Mouse (Mus musculus) layer of hippocampus, postnatal 14 days (tissue): ENCODE results near the gene Tmem175. TPM values are rescaled to one million over a fixed set of nuclear protein-coding genes. Genes with fewer than 3 reads are reported as not detected.
"Not testable (repeated sequence)": the region's sequence is repeated elsewhere in the genome, so short reads cannot be mapped to it uniquely, and the experiment has no call there.

Source experiments
- DNase-seq, 2 experiments: peaks; one replicate each; pipeline ENCODE4 v3.0.0; 2021 to 2022; ENCODE audit warnings: low spot score in 2 of 2, mixed read lengths in 1 of 2
- long read RNA-seq, 2 experiments: library from polyadenylated mRNA; stranded (forward); transcript quantifications; one replicate each; pipeline ENCODE4 v2.0.0; 2021
- total RNA-seq, 2 experiments: library from RNA; stranded (reverse); gene quantifications; 2 replicates each; pipeline ENCODE4 v1.2.3; 2021

Gene Tmem175
- 10 to 100 TPM; 36.7 to 41.1 TPM for total RNA-seq
- long read RNA-seq, experiment 1, transcript Tmem175-201 (11 exons, 3,956 nt) = major isoform, 23 of 62 reads
- long read RNA-seq, experiment 1, partial matches to known transcripts = 16 of 62 reads
- long read RNA-seq, experiment 1, other reads (novel, unspliced or antisense) = 18 of 62 reads
- long read RNA-seq, experiment 2, transcript Tmem175-203 (11 exons, 1,811 nt) = minor isoform, 6 of 65 reads
- long read RNA-seq, experiment 2, transcript Tmem175-201 (11 exons, 3,956 nt) = major isoform, 28 of 65 reads
- long read RNA-seq, experiment 2, partial matches to known transcripts = 13 of 65 reads
- long read RNA-seq, experiment 2, other reads (novel, unspliced or antisense) = 15 of 65 reads

DNA sequence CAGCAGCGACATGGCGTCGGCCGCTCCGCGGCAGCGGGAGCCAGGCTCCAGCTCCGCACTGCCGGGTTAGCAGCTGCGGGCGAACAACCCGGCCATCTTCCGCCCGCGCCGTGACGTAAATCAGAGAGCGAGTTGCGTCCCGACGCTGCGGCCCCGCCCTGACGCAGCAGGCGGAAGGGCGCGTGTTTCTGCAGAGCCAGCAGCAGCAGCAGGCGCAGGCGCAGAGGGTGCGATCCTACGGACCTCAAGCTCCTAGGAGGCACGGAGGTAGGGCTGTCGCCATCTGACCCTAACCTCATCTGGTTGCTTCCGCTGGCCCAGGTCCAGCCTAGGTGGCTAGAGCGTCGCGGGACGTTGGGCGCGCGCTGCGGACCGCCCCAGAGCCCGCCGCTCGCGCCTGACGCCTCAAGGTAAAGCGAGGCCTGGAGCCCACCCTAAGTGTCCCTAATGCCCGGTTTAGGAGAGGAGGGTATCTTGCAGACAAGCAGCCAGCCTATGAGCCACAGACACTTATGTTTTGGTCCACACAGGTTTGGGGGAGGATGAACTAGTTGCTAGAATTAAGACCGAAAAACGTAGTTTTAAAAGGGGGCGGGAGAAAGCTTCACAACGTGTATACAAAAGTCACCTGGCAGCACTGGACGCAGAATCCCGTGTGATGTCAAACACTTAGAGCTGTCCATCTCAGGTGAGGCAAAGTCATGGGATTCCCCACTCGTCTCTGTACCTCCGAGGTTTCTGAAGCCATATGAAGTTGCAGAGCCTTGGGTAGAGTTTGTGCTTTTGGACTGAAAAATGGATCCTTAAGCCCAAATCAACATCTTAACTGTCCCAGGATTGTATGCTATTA is at the start of gene Tmem175, which contains the start of gene Gak:
Gene Tmem175, plus strand, starts transcription at position 137 of the 850 bp plus-strand sequence.
Gene Gak, minus strand, starts transcription at position 122 of the 850 bp plus-strand sequence.
- DNase-seq = peak; percentile 89 to 93

DNA sequence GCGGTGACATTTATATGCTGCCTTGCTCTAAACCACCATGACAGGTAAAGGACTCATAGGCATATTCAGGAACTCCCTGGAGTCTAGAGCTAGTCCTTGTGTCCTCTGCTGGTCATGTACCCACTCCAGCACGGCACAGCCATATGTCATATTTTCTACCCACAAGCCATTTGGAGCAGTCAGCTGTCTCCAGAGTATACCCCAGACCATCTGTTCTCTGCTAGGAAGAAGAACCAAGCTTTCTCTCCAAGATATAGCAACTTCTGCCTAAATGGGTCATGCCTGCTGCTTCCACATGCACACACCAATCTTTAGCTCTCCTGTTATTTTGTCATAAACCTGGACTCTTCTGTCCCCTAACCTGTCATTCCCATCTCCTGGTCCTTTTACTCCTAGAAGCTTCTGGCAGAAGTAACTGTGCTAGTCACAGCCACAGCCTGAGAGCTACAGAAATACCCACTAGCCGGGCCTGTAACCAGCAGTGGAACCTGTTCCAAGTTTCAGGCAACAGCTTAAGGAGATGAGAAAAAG is 48.1 kb upstream of the Tmem175 start:
- DNase-seq = peak; percentile 21 to 57

DNA sequence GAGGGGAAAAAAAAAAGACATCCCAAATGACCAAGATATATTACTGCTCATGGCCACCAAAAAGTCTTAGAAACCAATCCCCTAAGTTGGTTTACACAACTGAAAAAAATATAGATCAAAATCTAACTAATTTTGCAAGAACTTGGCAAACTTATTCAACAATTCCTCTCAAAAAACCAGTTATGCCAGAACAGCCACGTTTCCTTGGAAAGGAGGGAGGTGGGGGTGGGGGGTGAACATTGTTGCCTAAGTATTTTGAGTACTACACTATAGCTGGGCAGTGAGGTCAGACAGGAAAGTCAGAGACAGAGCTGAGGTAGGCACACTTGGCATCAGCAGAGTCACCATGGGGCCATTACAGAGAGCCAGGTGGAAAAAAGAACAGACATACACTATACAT is 29.6 kb upstream of the Tmem175 start:
- DNase-seq = no peak

DNA sequence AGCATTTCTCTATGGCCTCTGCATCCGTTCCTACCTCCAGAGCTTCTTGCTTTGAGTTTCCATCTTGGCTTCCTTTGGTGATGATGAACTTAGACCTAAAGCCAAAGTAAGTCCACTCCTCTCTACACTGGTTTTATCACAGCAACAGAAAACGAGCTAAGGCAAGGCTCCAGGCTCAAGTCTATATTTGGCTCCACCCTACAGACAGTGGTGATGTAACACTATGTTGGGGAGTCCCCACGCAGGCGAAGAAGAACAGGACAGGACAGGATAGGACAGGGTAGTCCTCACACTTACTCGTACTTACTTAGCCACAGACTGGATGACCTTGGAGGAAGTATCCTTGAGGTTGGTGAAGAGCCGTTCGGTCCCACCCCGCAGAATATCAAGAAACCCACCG is 27.0 kb upstream of the Tmem175 start:
- DNase-seq = no peak

DNA sequence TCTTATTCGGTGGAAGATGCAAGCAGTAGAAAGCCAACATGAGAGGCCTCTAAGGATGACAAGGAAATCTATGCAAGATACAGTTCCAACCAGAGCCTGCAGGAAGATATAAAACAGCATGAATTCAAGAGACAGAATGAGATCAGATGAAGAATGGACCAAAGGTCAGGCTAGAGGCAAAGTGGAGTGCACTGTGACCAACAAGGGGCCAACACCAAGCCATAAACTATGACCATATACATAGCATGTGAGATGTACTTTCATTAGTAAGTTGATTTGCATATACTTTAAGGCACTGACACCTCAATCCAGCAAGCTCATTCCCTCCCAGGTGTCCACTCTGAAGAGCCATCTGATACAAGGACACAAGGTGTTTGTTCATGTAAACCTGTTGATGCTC is 19.1 kb upstream of the Tmem175 start:
- no peak for DNase-seq

DNA sequence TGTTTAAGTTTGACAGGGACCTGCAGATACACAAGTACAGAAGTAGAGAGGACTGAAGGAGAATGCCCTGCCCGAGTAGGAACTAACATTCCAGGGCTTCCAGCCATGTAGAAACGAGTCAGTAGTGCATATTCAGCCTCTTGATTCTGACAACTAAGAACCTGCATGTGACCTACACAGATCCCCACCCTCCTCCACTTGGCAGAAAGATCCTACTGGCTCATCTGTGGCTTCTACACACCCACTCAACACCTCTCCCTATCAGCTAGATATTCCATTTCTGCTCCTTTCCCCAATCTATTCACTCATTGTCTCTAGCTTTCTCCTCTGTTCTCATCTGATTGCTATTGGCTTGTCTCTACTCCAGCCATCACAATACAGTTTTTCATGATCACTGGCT is 7.7 kb upstream of the Tmem175 start:
- DNase-seq = no peak

DNA sequence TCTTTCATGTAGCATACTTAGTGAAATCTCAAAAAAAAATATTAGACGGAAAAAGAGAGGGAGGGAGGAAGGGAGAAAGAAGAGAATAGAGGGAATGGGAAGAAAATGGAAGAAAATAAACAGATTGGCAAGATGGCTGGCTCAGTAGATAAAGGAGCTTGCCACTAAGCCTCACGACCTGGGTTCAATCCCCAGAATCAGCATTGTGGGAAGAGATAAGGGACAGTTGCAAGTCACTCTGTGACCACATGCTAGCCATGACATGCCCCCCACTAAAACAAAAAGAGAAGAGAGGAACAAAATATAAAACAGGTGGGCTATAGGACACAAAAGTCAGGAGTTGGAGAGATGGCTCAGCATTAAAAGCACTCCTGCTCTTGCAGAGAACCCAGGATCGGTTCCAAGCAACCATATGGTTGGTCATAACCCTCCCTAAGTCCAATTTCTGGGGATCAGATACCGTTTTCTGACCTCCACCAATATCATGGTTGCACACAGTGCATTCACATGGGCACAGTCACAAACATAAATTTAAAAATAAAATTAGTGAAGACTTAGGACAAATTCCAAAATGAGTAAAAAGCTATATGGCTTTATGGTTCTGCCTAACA is 3.4 kb upstream of the Tmem175 start:
- no peak for DNase-seq

DNA sequence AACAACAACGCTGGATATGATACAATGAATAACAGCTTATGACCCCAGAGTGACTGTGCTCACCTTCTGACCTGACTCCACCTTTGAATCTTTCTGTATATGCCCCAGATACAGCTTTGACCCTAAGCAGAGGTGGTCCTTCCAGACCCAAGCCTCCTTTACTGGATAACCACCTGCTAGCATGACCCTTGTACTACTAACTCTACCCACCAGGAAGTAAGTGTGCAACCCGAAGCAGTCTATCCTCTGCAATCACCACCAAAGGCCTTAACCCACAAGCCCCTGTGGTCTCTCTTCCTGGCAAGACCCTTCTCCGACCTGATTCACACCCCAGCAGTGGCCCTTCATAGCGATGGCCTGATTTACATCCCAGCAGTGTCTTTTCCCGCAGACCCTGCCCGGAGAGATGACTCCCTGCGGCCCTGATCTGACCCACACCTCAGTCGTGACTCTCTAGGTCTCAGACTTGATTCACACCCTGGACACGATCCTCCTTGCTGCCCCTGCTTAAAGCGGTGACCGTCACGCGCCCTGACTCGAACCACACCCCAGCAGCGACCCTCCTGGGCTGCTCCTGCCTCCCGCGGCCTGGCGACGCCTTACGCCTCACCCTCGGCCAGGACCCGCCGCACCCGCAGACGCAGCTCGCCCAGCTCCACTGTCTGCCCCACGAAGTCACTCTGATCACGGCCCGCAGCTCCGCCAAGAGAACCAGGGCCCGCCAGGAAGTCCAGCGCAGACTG is 508 bp upstream of the Tmem175 start:
- no peak for DNase-seq

DNA sequence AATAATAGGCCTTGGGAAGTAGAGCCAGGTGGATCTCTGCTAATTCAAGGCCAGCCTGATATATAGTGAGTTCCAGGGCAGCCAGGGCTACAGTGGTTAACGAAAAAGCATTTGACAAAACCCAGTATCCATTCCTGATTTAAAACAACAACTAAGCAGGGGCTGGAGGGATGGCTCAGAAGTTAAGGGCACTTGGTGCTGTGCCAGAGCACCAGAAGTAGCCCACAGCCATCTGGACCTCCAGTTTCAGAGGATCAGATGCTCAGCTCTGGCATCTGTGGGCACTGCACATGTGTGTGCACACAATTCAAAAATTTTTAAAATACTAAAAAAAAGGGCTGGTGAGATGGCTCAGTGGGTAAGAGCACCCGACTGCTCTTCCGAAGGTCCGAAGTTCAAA is 4.1 kb downstream of the Tmem175 start:
- no peak for DNase-seq

DNA sequence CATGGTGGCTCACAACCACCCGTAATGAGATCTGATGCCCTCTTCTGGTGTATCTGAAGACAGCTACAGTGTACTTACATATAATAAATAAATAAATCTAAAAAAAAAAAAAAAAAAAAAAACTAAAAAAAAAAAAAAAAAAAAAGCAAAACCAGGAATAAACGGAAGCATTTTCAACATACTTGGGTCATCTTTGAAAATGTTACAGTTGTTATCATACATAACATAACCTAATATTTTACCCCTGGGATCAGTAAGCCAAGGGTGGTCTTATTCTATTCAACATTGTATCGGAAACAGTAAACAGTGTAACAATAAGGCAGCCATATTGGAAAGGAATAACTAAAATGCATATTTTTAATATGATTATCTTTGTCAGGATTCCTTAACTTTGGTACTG is 4.5 kb downstream of the Tmem175 start:
- DNase-seq = not testable (repeated sequence)

DNA sequence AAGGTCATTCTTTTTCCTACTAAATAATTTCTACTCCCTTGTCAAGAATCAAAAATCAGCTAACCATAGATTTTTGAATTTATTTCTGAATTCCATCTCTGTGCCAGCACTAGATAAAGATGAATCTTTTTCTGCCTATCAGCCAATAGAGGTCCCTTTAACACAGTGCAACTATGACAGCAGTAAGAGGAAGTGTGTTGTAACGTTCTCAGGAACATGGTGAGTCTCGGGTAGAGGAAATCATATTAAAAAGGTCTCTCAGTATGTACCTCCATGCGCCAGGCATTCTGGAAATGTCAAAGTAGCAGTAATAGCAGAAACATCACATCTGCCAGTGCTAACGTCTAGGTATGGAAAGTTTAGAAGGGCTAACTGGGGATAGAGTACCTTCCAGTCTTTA is 6.6 kb downstream of the Tmem175 start:
- DNase-seq = no peak

DNA sequence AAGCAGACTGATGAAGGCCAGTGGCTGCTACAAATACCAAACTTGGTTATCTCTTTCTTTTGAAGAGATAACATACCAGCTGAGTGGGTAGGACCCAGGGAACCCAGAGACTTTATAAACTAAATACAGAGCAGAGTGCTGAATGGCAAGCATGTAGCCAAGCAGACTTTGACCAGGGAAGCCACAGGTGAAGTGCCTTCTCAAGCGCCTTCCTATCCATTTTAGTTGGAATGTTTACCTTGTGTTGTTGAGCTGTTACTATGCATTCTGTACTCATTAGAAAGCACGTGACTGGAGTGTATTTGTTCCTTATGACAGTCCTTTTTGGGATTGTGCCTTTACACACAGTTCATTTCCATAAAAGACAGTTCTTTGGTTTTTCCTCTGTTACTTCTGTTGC is 14.1 kb downstream of the Tmem175 start:
- DNase-seq = no peak

DNA sequence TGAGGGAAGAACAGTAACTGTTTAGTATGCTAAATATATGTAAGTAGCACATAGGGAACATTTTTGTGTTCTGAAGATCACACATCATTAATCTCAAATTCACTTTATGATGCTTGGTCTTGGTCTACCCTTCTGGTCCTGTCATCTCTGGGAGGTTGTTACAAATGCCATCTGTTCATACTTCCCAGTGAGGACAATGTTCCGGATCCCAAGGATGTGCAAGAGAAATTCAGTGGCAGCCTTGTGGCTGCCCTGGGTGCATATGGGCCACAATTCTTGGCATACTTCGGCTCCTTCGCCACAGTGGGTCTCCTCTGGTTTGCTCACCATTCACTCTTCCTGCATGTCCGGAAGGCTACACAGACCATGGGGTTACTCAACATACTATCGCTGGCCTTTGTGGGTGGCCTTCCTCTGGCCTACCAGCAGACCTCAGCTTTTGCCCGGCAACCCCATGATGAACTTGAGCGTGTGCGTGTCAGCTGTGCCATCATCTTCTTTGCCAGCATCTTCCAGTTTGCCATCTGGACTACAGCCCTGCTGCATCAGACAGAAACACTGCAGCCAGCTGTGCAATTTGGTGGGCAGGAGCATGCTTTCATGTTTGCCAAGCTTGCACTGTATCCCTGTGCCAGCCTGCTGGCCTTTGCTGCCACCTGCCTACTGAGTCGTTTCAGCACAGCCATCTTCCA is 16.2 kb downstream of the Tmem175 start:
- peak; percentile 24 to 49 for DNase-seq

DNA sequence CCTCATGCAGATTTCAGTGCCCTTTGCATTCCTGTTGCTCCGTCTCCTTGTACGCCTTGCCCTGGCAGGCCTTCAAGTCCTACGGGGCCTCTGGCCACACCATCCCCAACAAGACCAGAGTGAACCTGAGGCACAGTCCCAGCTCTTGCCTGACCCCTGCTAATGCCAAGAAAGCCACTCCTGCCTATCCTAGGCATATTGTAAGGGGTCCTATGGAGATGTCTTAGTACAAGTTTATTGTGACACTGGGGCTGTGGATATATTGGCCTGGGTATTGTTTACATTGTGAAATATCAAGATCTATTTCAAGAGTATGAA is 16.7 kb downstream of the Tmem175 start:
- DNase-seq = no peak

DNA sequence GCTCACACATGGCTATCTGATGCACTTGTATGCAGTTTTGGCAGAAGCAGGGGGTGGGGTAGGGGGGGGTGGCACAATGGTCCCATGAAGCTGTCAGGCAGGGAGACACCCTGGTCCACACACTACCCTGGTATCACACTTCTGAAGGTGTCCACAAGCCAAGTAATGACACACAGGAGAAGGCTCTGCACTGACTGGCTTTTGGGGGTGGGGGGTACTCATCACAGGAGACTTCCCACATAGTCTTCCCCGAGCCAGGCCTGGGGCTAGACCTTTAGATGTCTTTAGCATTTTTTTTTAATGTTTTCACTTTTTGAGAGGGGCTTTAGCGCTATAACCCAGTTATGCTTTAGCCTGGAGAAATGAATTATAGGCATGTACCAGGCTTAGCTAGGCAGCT is 17.7 kb downstream of the Tmem175 start:
- no peak for DNase-seq

DNA sequence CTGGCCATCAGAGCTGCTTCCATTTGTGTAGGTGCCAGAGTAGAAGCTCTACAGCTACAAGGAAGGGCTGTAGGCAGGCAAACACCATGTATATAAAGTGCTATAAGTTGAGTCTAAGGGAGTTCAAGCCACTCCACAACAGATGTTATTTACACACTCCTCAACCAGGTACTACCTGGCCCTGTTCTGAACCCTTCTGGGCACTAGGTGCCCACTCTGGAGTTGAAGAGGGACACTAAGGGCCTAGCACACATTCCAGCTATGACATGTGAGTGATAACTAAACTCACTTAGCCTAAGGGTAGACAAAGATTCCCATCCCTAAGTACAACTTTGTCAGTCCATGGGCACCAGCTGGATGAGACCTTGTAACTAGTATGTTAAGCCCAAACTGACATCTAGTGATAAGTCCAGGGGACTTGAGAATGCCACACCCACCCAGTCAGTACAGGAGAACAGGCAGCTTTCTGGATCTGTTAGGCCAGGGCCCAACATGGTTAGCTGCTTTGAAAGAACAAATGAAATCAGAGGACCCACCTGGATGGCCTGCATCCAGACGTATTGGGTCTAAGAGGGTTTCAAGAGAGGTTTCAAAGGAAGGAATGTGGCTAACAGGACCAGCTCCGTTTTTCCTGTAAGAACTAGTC is 18.4 kb downstream of the Tmem175 start:
- no peak for DNase-seq

DNA sequence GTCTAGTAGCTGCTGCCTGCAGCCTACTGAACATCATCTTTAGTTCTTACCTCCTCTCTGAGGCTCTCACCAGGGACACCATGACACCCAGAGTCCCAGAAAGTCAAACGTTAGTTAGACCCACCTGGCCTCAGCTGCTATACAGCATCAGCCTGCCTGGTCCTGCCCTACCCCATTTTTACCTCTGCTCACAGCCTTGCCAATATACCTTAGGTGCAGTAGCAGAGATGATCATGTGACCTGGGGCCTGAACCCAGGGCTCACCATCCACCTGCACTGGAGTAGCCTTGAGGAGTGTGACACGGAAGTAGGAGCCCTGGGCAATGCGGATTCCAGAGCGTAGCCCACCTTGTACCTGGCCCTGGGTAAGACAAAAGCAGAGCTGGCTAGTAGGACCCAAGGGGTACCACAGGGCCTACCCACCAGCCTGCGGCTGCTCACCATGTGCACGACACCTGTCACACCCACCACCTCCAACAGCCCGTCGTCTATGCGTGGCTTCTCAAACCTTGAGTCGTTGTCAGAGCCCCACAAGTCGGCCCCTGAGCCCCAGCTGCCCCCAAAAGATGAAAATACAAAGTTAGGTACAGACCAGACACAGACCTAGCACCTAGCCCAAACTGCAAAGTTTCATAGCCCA is 19.5 kb downstream of the Tmem175 start:
- no peak for DNase-seq

DNA sequence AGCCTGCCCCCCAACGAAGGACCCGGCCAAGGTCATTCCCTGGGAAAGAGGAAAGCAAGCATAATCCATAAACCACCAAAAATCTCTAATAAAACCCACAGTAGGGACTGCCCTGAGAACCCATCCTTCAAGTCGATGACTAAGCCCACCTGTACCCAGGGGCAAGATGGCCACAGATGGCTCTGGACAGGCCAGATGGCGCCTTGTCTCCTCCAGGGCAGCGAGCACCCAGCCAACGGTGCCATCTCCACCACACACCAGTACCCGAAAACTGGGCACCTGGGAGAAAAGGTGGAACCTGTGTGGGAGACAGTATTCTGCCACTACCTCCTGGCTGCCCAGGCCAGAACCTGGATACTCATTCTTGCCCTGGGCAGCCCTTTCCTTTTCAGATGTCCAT is 20.8 kb downstream of the Tmem175 start:
- no peak for DNase-seq

DNA sequence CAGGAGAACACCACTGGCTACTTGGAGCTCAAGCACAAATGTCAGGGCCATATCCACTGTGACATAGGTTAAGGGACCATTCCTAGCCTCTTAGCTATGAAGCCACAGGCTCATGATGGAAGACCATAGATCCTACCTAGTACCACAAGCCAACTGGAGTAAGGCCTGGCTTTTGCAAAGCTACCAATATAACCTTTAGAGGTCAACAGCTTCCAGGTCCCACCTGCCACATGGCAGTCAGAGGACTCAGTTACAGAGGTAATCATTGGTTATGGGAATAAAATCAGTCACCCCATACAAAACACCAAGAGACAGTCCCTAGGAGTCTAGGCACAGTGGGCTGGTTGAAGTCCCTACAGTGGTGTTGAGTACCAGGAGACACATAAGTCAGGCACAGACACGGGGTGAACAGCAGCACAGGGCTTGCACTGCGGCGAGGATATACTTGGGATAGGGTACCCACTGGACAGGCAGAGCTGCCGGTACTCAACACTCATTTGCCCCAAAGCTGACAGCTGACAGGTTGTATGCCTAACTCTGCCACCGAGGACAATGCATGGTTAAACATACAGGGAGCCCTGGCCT is 21.7 kb downstream of the Tmem175 start:
- DNase-seq = no peak
